Mouse (Mus musculus) gastrocnemius, postnatal 14 days (tissue): ENCODE measurements at regions not wholly inside any gene's neighbourhood (a gene's known extent, or its start where the extent isn't known, plus 50 kb on each side); places are given as distances from the start of the nearest gene placed in this dataset.

ENCODE experiments used
- DNase-seq: peaks from one replicate; pipeline ENCODE4 v3.0.0; 2021; ENCODE audit warnings: mixed read lengths
- intact Hi-C: fragments of 180-260 bp; cut with DNase I; formaldehyde crosslinking; loops from one replicate; pipeline ENCODE4 v1.15.1; 2025; ENCODE audit warnings: low total_unique reads

DNA sequence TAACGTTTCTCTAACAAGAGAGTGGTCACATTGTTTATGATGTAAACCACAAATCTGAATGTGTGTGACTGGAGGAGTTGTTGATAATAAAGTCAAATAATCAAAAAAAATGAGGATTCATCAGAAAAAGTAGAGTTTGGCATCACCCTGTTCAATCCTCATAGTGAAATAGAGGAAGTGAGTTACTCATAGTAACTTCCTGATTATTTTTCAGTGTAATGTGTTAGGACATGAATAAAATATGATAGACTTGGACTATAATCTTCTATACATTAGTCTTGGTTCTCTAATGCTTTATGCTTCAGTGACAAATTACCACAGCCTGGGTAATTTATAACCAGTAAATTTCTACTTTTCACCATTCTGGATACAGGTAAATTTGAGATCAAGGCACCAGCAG lies 424.5 kb upstream of the Mef2c start:
- intact Hi-C loops = no loop called here

GRCm38 (mm10) chr13:83084948-83085347 lies 418.9 kb upstream of the Mef2c start:
- intact Hi-C loops = no loop called here
- no peak for DNase-seq

More for the DNA sequence above, 424.5 kb upstream of the Mef2c start:
- DNase-seq = no peak

- intact Hi-C loops = no loop called here
- no peak for DNase-seq
These were observed 403.9 kb upstream of the Mef2c start for GRCm38 (mm10) chr13:83099908-83100307.

DNA sequence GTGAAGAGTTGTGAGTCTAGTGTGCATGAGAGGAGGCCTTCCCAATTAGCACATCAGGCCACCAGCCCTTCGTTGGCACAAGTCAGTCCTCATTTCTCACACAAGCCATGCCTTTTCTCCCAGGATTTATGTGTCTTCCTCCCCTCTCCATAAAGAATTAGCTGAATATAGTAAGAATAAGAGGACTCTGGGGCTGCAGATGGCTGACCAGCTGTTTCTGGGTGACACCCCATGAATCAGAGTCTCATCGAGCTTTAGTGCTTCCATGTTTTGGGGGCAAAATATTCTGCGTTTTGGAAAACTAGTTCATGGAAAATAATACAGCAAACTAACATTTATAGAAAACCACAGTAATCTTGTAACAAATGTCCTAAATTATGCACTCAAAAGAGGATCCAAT lies 393.2 kb upstream of the Mef2c start:
- intact Hi-C loops = no loop called here
- no peak for DNase-seq

- DNase-seq = no peak
- intact Hi-C loops = no loop called here
These were observed 392.3 kb upstream of the Mef2c start for GRCm38 (mm10) chr13:83111503-83111902.

GRCm38 (mm10) chr13:83112323-83112722 lies 391.5 kb upstream of the Mef2c start:
- intact Hi-C loops = no loop called here
- no peak for DNase-seq

- intact Hi-C loops = no loop called here
- no peak for DNase-seq
These were observed 391.1 kb upstream of the Mef2c start for GRCm38 (mm10) chr13:83112741-83113140.

- intact Hi-C loops = no loop called here
- no peak for DNase-seq
These were observed 390.0 kb upstream of the Mef2c start for GRCm38 (mm10) chr13:83113808-83114207.

DNA sequence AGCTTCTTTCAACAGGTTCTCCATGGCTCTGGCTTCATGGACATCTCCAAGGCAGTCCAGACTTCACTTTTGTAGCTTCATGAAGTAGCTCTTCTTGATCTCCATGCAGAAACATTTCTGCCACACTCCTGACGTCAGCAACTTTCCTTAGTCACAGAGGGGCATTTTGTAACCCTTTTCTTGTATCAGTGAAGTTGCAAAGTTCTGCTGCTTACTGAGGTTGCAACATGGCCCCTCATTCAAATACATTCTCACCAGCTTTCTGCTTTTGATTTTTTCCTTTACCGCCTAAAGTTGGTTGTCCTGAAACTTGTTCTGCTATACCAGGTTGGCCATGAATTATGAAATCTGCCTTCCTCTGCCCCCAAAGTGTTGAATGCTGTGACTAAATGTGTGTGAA lies 389.4 kb upstream of the Mef2c start:
- intact Hi-C loops = no loop called here
- DNase-seq = no peak

DNA sequence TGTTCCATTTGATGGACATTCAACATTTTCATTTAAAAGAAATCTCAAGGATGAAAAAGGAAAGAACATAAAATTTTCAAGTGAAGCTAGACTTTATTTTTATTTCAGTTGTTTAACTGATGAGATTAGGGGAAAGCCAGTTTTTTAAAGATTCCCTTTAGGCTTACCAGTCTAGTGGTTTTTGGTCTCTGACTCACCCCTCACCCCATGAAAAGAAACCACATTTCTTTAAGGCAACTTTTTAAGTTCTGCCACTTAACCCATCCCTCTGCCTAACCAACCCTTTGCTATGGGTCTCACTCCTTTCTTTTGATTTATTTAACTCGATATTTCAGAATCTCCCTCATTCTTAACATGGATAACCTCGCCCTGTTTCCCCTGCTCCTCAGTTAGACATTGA lies 388.1 kb upstream of the Mef2c start:
- intact Hi-C loops = no loop called here
- no peak for DNase-seq

DNA sequence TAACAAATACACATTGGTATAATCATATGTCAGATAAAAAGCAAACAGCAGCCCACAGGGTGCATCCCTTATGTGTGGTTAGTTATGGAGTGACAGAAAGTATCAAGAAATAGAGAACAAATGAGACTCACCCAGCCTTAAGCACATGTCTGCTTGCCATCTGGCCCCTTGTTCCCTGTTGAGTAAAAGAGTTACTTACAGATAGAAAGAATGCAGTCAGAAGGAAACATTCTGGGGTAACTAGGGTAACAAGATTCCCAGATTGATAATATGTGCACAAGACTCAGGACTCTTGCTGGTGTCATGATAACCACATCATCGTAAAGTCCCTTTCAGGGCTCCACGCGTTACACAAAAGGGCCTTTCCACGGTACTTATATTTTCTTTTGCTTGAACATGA lies 383.5 kb upstream of the Mef2c start:
- intact Hi-C loops = no loop called here

DNA sequence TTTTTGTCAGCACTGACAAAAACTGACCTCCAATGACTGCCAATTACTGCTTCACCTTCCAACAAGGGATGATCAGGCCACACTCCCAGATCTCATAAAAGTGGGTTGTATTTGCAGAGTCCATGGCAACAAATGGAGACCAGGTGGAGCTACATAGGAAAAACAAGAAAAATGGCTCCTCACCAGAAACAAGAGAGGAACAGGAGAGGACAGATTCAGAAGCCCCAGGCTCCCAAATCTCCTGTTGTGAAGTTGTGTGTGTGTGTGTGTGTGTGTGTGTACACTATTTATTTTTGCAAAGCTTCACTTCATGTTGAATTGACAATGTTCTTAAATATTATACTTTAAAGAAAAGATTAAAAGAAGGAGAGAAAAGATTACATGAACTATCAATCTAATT lies 380.2 kb upstream of the Mef2c start:
- intact Hi-C loops = no loop called here

More for the DNA sequence above, 383.5 kb upstream of the Mef2c start:
- DNase-seq = no peak

DNA sequence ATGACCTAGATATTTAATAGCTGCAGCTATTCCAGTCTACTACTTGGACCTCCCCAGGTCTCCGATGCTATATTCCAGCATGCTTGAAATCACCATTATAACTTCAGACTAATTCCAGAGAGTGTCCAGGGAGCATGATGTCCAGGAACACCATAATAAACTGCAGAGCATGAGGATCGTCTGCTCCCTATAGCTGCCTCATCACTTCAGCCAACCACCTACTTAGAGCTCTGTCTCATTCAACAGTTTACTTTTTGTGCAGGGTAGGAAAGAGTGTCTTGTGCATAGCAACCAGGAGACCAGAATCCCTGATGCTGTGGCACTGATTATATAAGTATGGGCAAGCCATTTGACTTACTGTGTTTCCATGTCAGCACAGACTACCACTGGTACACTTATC lies 379.2 kb upstream of the Mef2c start:
- intact Hi-C loops = no loop called here
- no peak for DNase-seq

More for the DNA sequence above, 380.2 kb upstream of the Mef2c start:
- DNase-seq = no peak

DNA sequence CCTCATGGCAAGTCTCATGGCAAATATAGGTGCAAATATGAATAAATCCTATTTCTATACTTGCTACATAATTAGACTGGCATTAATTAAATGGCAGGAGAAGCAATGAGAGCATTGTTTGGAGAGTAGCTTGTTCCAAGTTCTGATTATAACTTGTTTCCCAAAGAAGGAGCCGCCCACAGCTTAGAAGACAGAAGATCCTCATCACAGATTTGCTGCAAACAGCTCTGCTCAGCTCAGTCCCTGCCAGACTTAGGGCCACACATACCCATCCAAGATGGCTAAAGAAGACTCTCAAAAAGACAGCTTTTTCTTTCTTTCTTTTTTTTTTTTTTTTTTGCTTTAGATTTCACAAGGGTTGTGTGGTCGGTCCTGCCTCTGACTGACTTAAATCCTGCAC lies 377.4 kb upstream of the Mef2c start:
- intact Hi-C loops = no loop called here
- no peak for DNase-seq

GRCm38 (mm10) chr13:83131129-83131981 lies 372.5 kb upstream of the Mef2c start:
- no peak for DNase-seq
- intact Hi-C loops = no loop called here

- intact Hi-C loops = no loop called here
- no peak for DNase-seq
These were observed 371.9 kb upstream of the Mef2c start for GRCm38 (mm10) chr13:83131982-83132354.

- intact Hi-C loops = no loop called here
- DNase-seq = no peak
These were observed 370.9 kb upstream of the Mef2c start for GRCm38 (mm10) chr13:83132671-83133638.

- intact Hi-C loops = no loop called here
- no peak for DNase-seq
These were observed 360.5 kb upstream of the Mef2c start for GRCm38 (mm10) chr13:83143316-83143715.

DNA sequence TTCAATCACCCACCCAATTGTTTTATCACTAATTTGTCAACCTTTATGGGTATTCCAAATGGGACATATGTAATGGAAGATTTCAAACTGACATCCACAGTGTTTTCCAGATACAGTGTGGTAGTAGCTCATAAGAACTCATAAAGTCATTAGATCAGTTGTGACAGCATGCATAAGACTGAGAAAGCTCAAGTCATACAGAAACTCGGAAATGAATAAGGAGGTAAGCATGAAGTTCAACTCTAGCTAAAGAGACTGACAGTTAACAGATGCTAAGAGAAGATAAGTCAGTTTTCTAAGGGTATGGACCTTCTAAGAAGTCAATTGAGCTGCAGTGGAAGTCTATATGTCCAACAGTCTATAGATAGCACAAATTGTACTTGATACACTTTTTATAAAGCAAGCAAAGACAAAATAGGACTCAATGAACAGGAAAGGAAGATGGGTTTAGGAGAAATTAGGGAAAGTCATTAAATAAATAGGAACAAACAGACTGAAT lies 349.2 kb upstream of the Mef2c start:
- intact Hi-C loops = no loop called here
- DNase-seq = no peak

DNA sequence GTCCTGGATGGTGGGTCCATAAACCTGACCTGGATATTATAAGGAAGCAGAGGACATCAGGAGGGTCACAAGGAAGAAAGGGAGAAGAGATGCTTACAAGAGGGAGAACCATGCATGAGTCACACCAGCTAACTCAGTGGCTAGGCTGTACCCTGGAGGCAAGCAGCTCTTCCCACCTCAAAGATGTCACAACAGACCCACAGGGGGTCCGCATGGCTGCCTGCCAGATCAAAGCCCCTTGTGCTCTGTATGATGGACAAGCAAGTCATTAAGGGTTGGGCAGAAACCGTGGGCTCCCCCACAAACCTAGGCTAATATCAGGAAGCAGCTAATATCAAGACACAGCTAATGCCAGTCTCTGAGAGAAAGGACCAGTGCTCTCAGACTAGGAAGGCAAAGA lies 343.9 kb upstream of the Mef2c start:
- DNase-seq = no peak
- intact Hi-C loops = no loop called here
